In the genomic region with DNA sequence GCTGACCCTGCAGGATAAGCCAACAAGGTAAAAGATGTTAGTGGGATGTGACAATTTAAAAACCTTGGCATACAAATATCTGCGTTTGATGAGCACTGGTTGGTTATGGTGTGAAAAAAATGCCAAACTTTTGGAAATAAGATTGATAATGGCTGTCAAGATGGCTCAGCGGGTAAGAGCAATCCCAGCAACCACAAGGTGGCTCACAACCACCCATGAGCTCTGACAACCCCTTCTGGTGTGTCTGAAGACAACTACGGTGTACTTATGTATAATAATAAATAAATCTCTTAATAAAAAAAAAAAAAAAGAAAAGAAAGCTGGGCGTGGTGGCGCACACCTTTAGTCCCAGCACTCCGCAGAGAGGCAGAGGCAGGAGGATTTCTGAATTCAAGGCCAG, we compare ENCODE assay signal across 1 mouse cellular context.
TF ChIP-seq lines count a peak whose summit lies in the region.

No protein-coding gene starts in this region.

TF ChIP-seq in MEL, 35 proteins besides CTCF, POLR2A, EP300 and RAD21:
- TF ChIP-seq TAL1 (IDR thresholded peaks at IDR 0.05; ENCODE audit: low read length) = no peak
- TF ChIP-seq GATA1 (IDR thresholded peaks at IDR 0.05; ENCODE audit: low read depth, low read length) = no peak
- no peak for TF ChIP-seq UBTF (IDR thresholded peaks at IDR 0.05; ENCODE audit: borderline replicate concordance, insufficient read depth, low read depth, low read length)
